In the genomic region with DNA sequence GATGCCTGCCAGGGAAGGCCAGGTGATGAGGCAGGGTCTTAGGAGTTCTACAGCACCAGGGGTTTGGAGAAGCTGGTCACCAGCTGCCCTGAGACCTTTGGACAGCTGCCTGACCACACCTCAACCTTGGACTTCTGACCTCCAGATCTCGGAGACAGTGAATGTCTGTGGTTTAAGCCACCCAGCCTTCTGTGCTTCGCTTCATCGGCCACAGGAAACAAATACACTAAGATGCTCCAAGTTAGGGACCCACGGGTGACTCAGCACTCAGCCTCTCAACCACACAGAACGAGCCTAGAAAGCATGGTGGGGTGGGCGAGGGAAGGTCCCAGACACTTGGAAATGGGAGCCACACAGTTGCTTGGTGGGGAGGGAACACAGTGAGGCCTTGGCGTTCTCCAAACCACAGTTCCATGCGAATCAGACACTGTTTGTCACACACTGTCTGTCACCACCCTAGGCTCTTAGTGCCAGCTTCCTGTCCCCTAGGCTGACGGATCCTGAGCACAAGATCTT, we compare ENCODE assay signal across 10 mouse cellular contexts.
A peak's percentile ranks its signal among the peaks of the same experiment; 100 is the strongest.
DNase-seq lines count a peak whose midpoint lies in the region; ATAC-seq lines count a peak whose summit lies in the region.
"Had no signal": no experiment of that assay in that cellular context is flagged by ENCODE, and none has a peak within 500 bp of the region (broad histone marks: within the 10 kb centered on the region; RNA-seq: fewer than 3 reads in every experiment).

No protein-coding gene starts in this region.

- DNase-seq in hindbrain, embryonic 10.5 days (ENCODE audit: low spot score) = no peak
- peak; percentile 70 for DNase-seq in CD4-positive, CD25-positive, alpha-beta regulatory T cell, adult 2 months (ENCODE audit: low read depth, low spot score)
- DNase-seq in embryo, embryonic 11 days = no peak
- DNase-seq in thymus, postnatal 10 days (ENCODE audit: low spot score in 2 of 2) = no peak
- DNase-seq in right cerebral cortex, adult 18-20 months = no peak
- DNase-seq: cerebellum, adult 9-11 months had no signal

- no peak for ATAC-seq in hindbrain, embryonic 16.5 days
- no peak for ATAC-seq in forebrain, embryonic 15.5 days (replicated peaks)
- 0 out of 2 replicates have a peak, but pooled peaks have one; percentile 22 for ATAC-seq in megakaryocyte-erythroid progenitor cell, adult 5-6 weeks (replicated peaks; ENCODE audit: low FRiP score, low TSS enrichment, poor library complexity, severe bottlenecking)

- H3K27ac ChIP-seq in hindbrain, embryonic 10.5 days = peak overlapping the region; percentile 70
- no peak overlapping the region; the same call in 1 of the 2 replicates for H3K27ac ChIP-seq in hindbrain, embryonic 16.5 days (ENCODE audit: low read depth, low read length)
- peak overlapping the region; percentile 82 for H3K27ac ChIP-seq in forebrain, embryonic 15.5 days (replicated peaks)
- H3K27ac ChIP-seq: liver, embryonic 15.5 days had no signal

- H3K36me3 ChIP-seq in hindbrain, embryonic 10.5 days = no peaks in the 10 kb centered on the region
- H3K36me3 ChIP-seq in hindbrain, embryonic 16.5 days (ENCODE audit: control insufficient read depth, insufficient read depth, low read length) = no peaks in the 10 kb centered on the region
- no peaks in the 10 kb centered on the region for H3K36me3 ChIP-seq in forebrain, embryonic 15.5 days
- H3K36me3 ChIP-seq: liver, embryonic 15.5 days had no signal

- H3K4me1 ChIP-seq in hindbrain, embryonic 10.5 days (replicated peaks) = peaks cover 57% of the 10 kb centered on the region
- H3K4me1 ChIP-seq in hindbrain, embryonic 16.5 days (ENCODE audit: control insufficient read depth, insufficient read depth, low read depth, low read length) = peaks cover 14% of the 10 kb centered on the region
- H3K4me1 ChIP-seq in forebrain, embryonic 15.5 days = peaks cover 25% of the 10 kb centered on the region

- no peak overlapping the region for H3K4me3 ChIP-seq in hindbrain, embryonic 10.5 days
- H3K4me3 ChIP-seq in hindbrain, embryonic 16.5 days (ENCODE audit: low read length) = no peak overlapping the region
- no peak overlapping the region for H3K4me3 ChIP-seq in forebrain, embryonic 15.5 days
- H3K4me3 ChIP-seq: liver, embryonic 15.5 days had no signal

- WGBS in hindbrain, embryonic 10.5 days = 78% methylated on average over 9 of the region's 9 CpGs
- 83% methylated on average over 9 of the region's 9 CpGs for WGBS in hindbrain, embryonic 16.5 days
- WGBS in forebrain, embryonic 15.5 days = 79% methylated on average over 9 of the region's 9 CpGs

- H3K9me3 ChIP-seq in hindbrain, embryonic 10.5 days = no peaks in the 10 kb centered on the region
- no peaks in the 10 kb centered on the region for H3K9me3 ChIP-seq in hindbrain, embryonic 16.5 days (ENCODE audit: control insufficient read depth, low read length)
- H3K9me3 ChIP-seq in forebrain, embryonic 15.5 days = no peaks in the 10 kb centered on the region
- H3K9me3 ChIP-seq: liver, embryonic 15.5 days had no signal

- H3K4me2 ChIP-seq in hindbrain, embryonic 16.5 days (ENCODE audit: low read length) = no peak overlapping the region
- no peak overlapping the region for H3K4me2 ChIP-seq in forebrain, embryonic 15.5 days (replicated peaks)
- H3K4me2 ChIP-seq: liver, embryonic 15.5 days had no signal

- no peak overlapping the region for H3K9ac ChIP-seq in hindbrain, embryonic 16.5 days (ENCODE audit: low read depth, low read length)
- no peak overlapping the region for H3K9ac ChIP-seq in forebrain, embryonic 15.5 days (replicated peaks)
- H3K9ac ChIP-seq: liver, embryonic 15.5 days had no signal

- peaks cover 20% of the 10 kb centered on the region; the same call in 1 of the 2 replicates for H3K27me3 ChIP-seq in hindbrain, embryonic 10.5 days (ENCODE audit: insufficient read depth, poor library complexity, severe bottlenecking)
- no peaks in the 10 kb centered on the region for H3K27me3 ChIP-seq in hindbrain, embryonic 16.5 days (replicated peaks; ENCODE audit: control insufficient read depth, insufficient read depth, low read length)
- H3K27me3 ChIP-seq in forebrain, embryonic 15.5 days = no peaks in the 10 kb centered on the region
- H3K27me3 ChIP-seq: liver, embryonic 15.5 days had no signal
